Mouse (Mus musculus) thymus, postnatal 25 days (tissue): ENCODE data around the gene Casc1.

Experiments
- DNase-seq: peaks from one replicate; pipeline ENCODE4 v3.0.0; 2022

Casc1 gene

GRCm38 (mm10) chr6:145202432-145203125 lies 8.2 kb downstream of the Casc1 start:
- DNase-seq = no peak

- DNase-seq = no peak
Measured at GRCm38 (mm10) chr6:145197949-145198686, 12.7 kb downstream of the Casc1 start.

GRCm38 (mm10) chr6:145193446-145193845 lies 17.4 kb downstream of the Casc1 start:
- DNase-seq = peak; percentile 62

DNA sequence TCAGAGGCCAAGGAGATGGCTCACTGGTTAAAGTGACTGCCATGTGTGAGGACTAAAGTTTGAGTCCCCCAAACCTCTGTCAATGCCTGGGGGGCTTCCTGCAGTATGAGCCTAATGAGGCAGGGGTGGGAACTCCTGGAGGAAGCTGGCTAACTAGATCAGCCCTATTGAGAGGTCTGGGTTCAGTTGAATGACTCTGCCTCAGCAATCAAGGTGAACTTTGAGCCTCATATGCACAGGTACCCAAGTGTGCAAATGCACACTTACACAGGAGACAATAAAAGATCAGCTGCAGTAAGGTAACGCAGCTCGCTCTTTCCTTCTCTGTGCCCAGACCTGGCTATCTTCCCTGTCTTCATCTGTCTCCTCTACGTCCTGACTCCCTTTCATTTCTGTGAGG lies 17.8 kb downstream of the Casc1 start:
- DNase-seq = no peak

DNA sequence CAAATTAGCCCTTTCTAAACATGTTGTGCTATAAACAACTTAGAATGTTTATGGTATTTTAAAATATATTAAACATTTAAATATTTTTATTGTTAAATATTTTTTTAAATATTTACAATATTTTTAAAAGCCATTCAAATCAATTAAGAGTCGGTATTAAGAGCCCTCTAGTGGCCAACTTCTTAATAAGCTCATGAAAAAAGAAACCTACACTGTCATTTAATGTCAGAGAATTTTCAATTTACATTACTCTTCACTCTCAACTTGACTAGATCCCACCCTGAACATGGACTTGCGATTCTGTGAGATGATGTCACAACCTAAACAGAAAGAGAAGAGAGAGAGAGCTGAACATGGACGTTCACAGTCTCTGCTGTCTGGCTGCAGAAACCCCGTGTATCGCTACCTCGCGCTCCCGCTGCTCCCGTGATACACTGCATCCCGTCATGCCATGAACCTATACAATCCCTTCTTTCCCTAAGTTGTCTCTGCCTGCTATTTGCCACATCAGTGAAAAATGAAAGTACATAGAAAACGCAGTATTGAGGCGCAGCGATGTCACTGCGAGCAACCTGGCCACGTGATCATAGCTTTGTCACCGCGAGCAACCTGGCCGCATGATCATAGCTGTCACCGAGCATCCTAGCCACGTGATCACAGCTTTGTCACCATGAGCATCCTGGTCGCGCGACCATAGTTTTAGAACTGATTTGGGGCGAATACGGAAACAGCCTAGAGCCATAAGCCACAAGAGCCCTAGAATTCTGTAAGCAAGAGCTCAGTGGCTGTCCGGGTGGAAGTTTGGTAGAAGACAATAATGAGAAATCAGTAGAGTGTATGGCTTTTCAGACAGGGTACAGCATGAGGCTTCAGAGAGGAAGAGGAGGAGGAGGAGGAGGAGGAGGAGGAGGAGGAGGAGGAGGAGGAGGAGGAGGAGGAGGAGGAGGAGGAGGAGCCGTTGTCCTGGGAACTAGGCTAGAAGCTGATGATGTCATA lies 23.4 kb downstream of the Casc1 start:
- DNase-seq = peak; percentile 47

- no peak for DNase-seq
Measured at GRCm38 (mm10) chr6:145186096-145186495, 24.7 kb downstream of the Casc1 start.

GRCm38 (mm10) chr6:145182044-145182443 lies 28.8 kb downstream of the Casc1 start:
- no peak for DNase-seq

GRCm38 (mm10) chr6:145179665-145180064 lies 31.1 kb downstream of the Casc1 start:
- peak; percentile 83 for DNase-seq

- no peak for DNase-seq
Measured at GRCm38 (mm10) chr6:145176474-145176873, 34.3 kb downstream of the Casc1 start.

DNA sequence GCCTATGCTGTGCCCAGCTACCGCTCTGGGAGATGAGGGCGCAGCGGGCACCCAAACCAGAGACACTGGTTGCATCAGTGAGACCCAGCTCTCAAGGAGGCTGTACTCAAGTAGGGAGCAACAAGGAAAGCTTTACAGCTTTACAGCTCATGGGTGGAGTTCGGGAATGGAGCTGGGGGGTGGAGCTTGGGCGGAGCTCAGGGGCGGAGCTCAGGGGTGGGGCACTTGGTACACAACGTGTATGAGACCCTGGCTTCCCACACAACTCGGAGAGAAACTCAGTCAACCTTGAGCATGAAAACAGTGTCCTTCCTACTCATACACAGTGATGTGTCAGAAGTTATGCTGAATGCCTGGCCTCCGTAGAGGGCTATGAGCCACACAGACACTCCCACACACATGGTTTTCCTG lies 35.2 kb downstream of the Casc1 start:
- no peak for DNase-seq

DNA sequence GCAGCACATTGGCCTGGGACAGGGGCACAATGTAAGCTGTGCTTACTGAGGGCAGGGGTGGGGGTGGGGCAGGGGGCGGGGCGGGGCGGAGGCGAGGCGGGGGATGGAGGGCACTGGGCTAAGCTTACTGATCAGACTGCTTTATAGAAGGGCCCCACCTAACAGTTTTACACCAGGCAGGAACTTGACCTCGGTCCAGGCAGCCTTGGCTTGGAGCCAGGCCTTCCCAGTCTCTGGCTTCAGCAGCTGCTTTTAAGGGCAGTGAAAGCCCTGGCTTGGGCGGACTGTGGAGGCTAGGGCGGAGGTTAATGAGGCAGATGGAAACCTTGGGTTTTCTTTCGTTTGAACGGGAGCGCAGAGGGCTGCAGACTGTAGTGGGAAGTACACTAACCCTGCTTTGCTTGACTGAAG lies 37.0 kb downstream of the Casc1 start:
- no peak for DNase-seq

DNA sequence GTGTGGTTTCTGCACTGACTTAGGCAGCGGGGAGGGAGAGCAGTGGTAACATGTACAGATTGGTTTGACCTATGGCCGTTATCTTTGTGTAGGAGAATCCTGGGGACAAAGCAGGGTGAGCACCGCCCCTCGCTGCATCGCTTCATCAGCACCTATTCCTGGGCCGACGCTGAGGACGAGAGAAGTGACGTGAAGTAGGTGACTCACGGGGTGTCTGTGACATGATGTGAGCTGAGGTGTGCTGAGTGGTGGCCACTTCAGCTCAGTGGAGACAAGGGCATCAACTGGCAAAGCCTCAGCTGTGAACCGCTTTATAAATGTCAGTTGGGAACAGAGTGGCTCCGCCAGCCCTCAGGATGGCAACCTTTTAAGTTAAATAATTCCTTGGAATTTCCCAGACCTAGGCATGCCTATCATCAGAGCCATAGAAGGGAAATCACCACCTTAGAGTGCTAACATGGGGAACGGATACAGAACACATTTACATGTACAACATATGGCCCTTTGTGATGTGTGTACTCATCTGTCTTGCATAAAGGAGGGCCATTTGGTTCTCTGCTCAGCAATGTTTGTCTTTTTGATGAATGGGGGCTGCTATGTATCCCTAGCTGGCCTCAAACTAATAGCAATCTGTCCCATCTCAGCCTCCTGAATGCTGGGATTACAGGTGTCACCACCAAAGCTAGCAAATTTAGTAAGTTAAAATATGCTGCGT lies 38.8 kb downstream of the Casc1 start:
- DNase-seq = no peak

- DNase-seq = no peak
Measured at GRCm38 (mm10) chr6:145160581-145160980, 50.2 kb downstream of the Casc1 start.

DNA sequence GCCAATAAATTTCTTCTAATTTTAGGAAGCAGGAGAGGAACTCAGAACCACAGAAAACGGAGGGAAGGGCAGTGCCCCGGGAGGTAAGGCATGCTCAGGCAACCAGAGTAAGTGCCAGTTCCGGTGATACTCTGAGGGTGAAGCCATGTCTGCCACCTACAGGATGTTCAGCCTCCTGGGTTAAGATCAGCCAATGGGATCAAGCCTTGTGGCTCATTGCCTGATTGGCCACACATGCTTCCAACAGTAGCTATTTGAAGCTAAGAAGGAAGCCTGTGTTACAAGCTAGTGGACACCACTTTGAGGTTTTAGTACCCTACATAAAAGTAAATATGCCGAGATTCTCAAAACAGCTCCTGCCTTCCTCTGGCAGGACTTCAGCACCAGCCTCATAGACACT lies 52.2 kb downstream of the Casc1 start:
- peak; percentile 34 for DNase-seq

- DNase-seq = no peak
Measured at GRCm38 (mm10) chr6:145149054-145149453, 61.8 kb downstream of the Casc1 start.

DNA sequence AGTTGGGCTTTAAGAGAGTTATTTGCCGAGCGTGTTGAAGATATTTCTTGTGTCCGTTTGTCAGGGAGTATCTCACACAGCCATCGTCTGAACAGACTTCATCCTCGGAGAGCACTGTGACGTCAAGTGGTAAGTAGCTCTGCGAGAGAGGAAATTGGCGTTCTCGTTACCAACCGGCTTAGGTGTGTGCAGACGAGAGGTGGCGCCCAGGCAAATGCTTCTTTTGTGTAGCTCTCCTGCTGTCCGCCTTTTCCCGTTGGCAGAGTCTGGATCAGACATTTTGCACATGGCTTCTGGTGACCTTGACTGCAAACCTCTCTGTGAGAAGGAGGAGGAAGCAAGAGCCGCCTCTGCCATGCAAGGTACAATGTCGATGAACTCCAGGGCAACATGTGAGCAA lies 63.1 kb downstream of the Casc1 start:
- no peak for DNase-seq

- DNase-seq = no peak
Measured at GRCm38 (mm10) chr6:145145173-145145572, 65.6 kb downstream of the Casc1 start.

DNA sequence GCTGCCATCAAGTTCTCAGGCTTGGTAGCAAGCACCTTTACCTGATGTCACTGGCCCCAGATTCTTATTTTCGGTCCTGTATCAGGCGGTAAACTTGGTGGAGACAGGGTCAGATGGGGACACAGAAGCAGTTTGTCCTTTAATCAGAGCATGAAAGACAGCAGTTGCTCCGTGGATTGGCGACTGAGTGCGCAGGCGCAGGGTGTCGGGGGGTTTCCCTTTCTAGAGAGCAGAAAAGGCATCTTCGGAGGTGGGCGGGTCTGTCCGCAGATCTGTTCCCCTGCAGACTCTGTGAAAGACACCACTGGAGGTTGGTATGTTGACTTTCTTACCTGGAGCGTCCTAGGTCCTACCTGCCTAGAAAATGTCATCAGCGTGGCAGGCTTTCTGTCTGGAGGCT lies 69.0 kb downstream of the Casc1 start:
- DNase-seq = no peak

DNA sequence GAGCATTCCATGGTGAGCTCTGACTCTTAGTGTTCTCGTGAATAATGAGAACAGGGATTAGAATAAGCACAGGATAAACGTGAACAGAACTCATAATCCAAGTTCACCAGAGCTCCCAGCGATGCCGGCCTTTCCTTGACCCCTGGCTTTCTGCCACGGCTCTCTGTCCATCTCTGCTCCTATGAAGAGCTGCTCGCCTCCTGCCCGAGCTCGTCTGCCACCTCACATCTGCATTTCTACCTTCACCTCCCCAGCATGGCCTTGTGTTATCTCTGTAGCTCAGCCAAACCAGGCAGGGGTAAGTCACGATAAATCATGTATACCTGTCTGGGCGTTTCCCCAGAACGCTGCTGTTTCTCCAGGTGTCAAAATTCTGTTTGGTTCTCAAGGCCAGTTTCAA lies 70.1 kb downstream of the Casc1 start:
- no peak for DNase-seq

DNA sequence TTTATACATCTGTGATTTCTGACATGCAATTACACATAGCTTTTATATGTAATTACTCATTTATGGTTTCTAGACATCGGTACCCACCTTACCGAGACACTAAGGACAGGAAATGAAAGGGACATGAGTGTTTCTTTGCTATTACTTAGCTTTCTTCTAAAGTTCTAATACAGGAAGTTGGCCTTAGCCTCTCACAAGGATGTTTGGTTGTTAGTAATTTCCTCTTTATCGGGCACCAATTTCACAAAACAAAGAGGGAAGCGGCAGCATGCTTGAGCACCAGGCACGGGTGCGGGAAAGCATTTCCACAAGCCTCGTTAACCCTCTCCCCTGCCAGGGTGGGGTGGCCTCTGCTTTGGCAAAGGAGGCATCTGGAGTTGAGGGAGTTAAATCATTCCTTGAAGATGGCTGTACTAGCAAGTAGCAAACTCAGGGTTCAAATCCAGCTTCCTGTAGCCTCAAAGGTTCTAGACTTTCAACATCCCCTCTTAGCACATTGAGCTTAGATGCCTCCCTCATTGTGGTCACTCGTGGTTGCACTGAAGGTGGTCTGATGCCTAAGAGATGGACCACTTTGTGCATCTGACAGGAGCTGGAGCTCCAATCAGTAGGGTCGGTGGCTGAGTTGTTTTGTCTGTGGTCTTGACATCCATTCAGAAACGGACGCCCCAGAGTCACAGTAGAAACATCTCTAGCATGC lies 70.9 kb downstream of the Casc1 start:
- DNase-seq = no peak

- DNase-seq = no peak
Measured at GRCm38 (mm10) chr6:145139236-145139635, 71.6 kb downstream of the Casc1 start.

DNA sequence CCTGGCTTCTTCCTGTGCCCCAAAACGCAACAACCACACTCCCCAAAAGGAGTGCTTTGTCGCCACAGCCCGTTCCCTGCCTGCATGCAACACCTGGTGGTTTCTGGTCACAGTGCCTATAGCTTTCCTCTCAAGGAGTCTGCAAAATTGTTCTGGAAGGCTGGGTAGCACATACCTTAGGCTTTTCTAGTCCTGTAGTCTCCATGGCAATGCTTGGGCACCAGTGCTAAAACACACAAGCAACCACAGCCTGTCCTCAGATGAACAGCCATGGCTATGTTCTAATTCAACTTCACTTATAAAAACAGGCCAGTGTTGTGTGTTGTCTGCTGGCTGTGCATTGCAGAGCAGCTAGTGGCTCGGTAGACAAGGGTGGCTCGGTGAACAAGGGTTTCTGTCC lies 74.0 kb downstream of the Casc1 start:
- DNase-seq = no peak
